Mouse (Mus musculus) neural tube, embryonic 12.5 days (tissue): ENCODE data around the gene Hist1h2bc. TPM values are rescaled to one million over a fixed set of nuclear protein-coding genes. Genes with fewer than 3 reads are reported as not detected.
A peak's percentile ranks its signal among the peaks of the same experiment; 100 is the strongest.
"Not testable (repeated sequence)": the region's sequence is repeated elsewhere in the genome, so short reads cannot be mapped to it uniquely, and the experiment has no call there.

Source experiments
- ATAC-seq: fragments of 200-750 bp; cut with Nextera tagmentation; 2 replicates; pipeline ENCODE4 v1.8.0; 2017; ENCODE audit warnings: low read depth, mild to moderate bottlenecking, moderate TSS enrichment, moderate library complexity; ENCODE audit not compliant: low FRiP score
- H3K27ac ChIP-seq: fragments of 300-500 bp; sonication (generic); 2 replicates; pipeline ENCODE4 v1.5.1; 2016
- H3K27me3 ChIP-seq: fragments of 300-500 bp; sonication (generic); replicated peaks from 2 replicates; pipeline ENCODE4 v1.6.1; 2016; ENCODE audit warnings: mild to moderate bottlenecking
- H3K36me3 ChIP-seq: fragments of 300-500 bp; sonication (generic); 2 replicates; pipeline ENCODE4 v1.6.1; 2016; ENCODE audit warnings: mild to moderate bottlenecking
- H3K4me1 ChIP-seq: fragments of 300-500 bp; sonication (generic); 2 replicates; pipeline ENCODE4 v1.6.1; 2016
- H3K4me2 ChIP-seq: fragments of 300-500 bp; sonication (generic); replicated peaks from 2 replicates; pipeline ENCODE4 v1.6.1; 2016; ENCODE audit warnings: mild to moderate bottlenecking
- H3K4me3 ChIP-seq: fragments of 300-500 bp; sonication (generic); 2 replicates; pipeline ENCODE4 v1.5.1; 2016
- H3K9ac ChIP-seq: fragments of 300-500 bp; sonication (generic); 2 replicates; pipeline ENCODE4 v1.6.1; 2016; ENCODE audit warnings: mild to moderate bottlenecking
- H3K9me3 ChIP-seq: fragments of 300-500 bp; sonication (generic); 2 replicates; pipeline ENCODE4 v1.6.1; 2016; ENCODE audit warnings: mild to moderate bottlenecking
- WGBS: fragments of 180-500 bp; shearing (Covaris S2); methylation state at CpG from one replicate; pipeline ENCODE4 v1.1.7; 2016; 5-methylcytosine and 5-hydroxymethylcytosine counted together
- polyA plus RNA-seq: library from polyadenylated mRNA; unstranded; fragments of >200 nt; fragmentation: Nextera tagmentation; extraction: Ambion mirVana; gene quantifications from 2 replicates; pipeline ENCODE4 v1.2.1, GENCODE M21; 2016

The Hist1h2bc gene
- polyA plus RNA-seq, result 28.0 and 29.4 TPM in 2 replicates

DNA sequence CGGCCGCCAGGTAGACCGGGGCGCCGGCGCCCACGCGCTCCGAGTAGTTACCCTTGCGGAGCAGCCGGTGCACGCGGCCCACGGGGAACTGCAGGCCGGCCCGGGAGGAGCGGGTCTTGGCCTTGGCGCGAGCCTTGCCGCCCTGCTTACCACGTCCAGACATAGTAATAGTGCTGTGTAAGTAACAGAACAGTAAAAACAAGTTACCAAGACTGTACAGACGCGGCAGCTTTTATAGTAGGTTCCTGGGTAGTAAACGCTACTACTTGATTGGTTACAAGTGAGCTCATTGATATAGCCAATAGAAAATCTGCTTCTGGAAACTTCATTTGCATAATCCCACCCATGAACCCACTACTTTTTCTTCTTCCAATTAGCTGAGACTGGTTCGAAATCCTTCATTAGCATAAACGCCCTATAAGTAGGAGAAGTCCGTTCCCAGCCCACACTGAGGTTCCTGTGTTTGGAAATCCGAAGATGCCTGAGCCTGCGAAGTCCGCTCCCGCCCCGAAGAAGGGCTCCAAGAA, at the start of gene Hist1h2bc, which contains the start of gene Hist1h2ac:
Hist1h2bc (plus strand) TSS at position 445 of the 527 bp plus-strand sequence.
Hist1h2ac (minus strand) TSS at position 194 of the 527 bp plus-strand sequence.
- peak within 1 kb of the TSS; percentile 92 for H3K27ac ChIP-seq
- ATAC-seq, result peak; percentile 97
- H3K9me3 ChIP-seq, result no peaks in the 10 kb centered on the region
- H3K4me1 ChIP-seq, result peaks cover 12% of the 10 kb centered on the region
- H3K27me3 ChIP-seq, result no peaks in the 10 kb centered on the region
- H3K4me3 ChIP-seq, result peak within 1 kb of the TSS; percentile 42
- WGBS, result under 1% methylated on average over 30 of the region's 32 CpGs
- no peaks in the 10 kb centered on the region for H3K36me3 ChIP-seq
- peak within 1 kb of the TSS; percentile 64 for H3K9ac ChIP-seq
- peak within 1 kb of the TSS; percentile 67 for H3K4me2 ChIP-seq

DNA sequence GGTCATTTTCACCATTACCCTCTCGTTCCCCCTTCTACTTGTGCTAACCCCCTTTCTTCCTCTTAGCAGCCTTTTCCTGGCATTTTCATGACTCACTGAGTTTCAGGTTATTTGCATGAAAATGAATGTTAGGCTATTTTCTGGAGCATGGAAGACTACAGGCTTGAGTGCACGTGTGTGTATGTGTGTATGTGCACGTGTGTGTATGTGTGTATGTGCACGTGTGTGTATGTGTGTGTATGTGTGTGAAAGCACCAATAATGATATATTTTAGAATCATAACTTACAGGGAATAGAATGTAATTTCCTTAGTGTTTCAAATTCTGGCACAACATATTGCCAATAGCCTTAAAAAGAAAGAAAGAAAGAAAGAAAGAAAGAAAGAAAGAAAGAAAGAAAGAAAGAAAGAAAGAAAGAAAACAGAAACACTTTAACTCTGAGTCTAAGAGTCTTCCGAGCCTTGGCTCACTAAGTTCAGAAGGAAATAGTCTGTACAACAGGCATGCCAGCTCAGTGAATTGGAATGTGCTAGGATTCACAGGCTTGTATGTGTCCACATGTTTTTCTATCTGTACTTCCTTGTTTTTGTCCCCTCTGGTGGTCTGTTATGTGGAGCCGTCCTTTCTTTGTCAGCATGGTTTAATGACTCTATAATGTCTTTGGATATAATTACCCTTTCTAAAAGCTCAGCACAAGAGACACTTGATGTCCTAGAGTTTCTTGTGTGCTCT, 24.2 kb upstream of the Hist1h2bc start:
- H3K36me3 ChIP-seq, result no peaks in the 10 kb centered on the region
- ATAC-seq, result no peak
- no peak overlapping the region for H3K9ac ChIP-seq
- no peaks in the 10 kb centered on the region for H3K27me3 ChIP-seq
- 75% methylated on average over 6 of the region's 6 CpGs for WGBS
- no peak overlapping the region for H3K4me3 ChIP-seq
- no peak overlapping the region for H3K4me2 ChIP-seq
- no peak overlapping the region for H3K27ac ChIP-seq
- no peaks in the 10 kb centered on the region for H3K4me1 ChIP-seq
- H3K9me3 ChIP-seq, result no peaks in the 10 kb centered on the region

DNA sequence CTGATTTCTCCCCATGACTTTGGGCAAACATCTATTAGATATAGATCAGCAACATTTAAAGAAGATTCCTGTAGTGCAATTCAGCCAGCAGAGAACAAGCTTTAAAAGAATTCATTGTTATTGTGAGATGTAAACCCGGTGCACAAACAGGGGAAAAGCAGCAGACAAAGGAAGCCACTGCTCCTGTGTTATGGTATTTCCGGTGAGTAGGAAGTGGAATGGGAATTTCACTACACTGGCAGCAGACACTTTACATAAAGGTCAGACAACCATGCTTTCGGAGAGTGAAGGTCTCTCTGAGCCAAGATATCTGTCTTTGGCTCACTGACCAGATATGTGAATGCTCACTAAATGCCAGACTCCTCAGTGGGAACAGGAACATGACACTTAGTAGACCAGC, 21.5 kb upstream of the Hist1h2bc start:
- Histone ChIP-seq H3K4me1 (no peaks in the 10 kb centered on the region), H3K9ac (no peak overlapping the region), H3K4me3 (no peak overlapping the region), H3K9me3 (no peaks in the 10 kb centered on the region), H3K36me3 (no peaks in the 10 kb centered on the region), H3K27me3 (no peaks in the 10 kb centered on the region), H3K27ac (no peak overlapping the region), H3K4me2 (no peak overlapping the region)
- no peak for ATAC-seq
- 86% methylated on average over 3 of the region's 3 CpGs for WGBS

DNA sequence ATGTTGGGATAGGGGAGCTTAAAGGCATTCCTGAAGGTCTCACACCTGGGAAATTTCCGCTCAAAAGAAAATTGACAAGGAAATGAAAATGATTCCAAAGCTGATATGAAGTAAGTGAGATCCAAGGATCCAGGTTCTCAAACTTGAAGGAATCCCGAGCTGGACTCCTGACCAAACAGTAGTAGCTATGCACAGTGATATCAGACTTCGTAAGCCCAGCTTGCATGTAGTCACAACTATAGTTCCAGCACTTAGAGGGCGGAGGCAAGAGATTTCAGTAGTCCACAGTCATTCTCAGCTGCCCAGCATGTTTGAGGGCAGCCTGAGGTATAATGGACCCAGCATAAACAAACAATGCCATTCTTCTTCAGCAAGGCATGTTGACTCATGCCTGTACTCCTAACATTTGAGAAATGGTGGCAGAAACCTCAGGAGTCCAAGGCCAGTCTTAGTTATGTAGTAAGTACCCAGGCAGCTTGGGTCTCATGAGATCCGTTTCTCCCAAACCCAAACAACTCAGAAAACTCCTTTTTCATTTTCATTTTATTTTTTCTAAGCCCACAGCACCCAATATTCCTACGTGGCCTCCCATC, 1.9 kb upstream of the Hist1h2bc start:
- Histone ChIP-seq H3K4me1 (peaks cover 12% of the 10 kb centered on the region), H3K9ac (no peak overlapping the region), H3K9me3 (no peaks in the 10 kb centered on the region), H3K27ac (no peak overlapping the region), H3K4me3 (no peak overlapping the region), H3K27me3 (no peaks in the 10 kb centered on the region), H3K4me2 (no peak overlapping the region), H3K36me3 (no peaks in the 10 kb centered on the region)
- 90% methylated on average over 6 of the region's 6 CpGs for WGBS
- ATAC-seq, result no peak

DNA sequence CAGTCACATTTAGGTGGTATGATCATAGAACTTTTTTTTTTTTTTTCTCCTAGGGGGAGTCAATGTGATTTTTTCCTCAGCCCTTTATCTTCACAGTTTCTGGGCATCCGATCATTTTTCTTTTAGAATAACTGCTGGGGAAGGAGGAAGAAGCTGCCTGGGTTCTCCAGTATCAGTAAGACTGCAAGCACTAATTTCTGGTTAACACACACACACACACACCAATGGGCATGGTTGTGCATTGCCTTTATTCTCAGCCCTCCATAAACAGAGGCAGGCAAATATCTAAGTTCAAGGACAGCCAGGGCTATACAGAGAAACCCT, 1.4 kb upstream of the Hist1h2bc start:
- no peak for ATAC-seq
- H3K36me3 ChIP-seq, result no peaks in the 10 kb centered on the region
- WGBS, result 63% methylated on average over 1 of the region's 1 CpGs
- H3K4me3 ChIP-seq, result no peak overlapping the region; the same call in 1 of the 2 replicates
- no peaks in the 10 kb centered on the region for H3K9me3 ChIP-seq
- 0 out of 2 replicates have a peak overlapping the region, but pooled peaks have one; percentile 23 for H3K9ac ChIP-seq
- peaks cover 12% of the 10 kb centered on the region for H3K4me1 ChIP-seq
- H3K27ac ChIP-seq, result no peak overlapping the region
- H3K4me2 ChIP-seq, result peak overlapping the region; percentile 67
- H3K27me3 ChIP-seq, result no peaks in the 10 kb centered on the region

DNA sequence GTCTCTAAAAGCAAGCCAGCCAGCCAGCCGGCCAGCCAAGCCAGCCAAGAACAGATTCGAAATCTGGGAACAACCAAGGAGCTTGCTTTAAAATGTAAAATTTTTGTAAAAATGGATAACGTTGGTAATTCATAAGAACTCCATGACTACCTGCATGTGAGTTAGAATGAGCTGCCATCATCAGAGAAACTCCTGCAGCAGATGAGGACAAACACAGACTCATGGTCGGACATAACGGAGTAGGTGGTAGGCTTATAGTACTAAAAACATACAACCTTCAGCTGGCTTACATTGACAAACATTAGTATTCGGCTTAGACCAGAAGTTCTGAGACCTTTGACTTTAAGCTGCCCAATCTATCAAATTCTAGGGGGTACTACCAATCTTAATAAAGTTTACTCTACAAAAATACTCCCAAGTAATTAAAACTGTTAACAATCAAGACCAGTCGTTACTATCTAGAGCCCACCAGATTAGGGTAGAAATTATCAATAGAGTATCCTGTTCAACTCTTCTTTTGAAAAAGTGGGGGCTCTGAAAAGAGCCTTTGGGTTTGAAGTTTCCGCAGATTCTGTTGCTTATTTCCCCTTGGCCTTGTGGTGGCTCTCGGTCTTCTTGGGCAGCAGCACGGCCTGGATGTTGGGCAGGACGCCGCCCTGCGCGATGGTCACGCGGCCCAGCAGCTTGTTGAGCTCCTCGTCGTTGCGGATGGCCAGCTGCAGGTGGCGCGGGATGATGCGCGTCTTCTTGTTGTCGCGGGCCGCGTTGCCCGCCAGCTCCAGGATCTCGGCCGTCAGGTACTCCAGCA, 848 bp upstream of the Hist1h2bc start:
- not testable (repeated sequence) for H3K36me3 ChIP-seq, H3K9me3 ChIP-seq, H3K27me3 ChIP-seq
- Histone ChIP-seq H3K4me1 (peaks cover 12% of the 10 kb centered on the region), H3K27ac (0 out of 2 replicates have a peak overlapping the region, but pooled peaks have one; percentile 67), H3K9ac (peak overlapping the region; percentile 52; the same call in 1 of the 2 replicates), H3K4me3 (peak overlapping the region; percentile 39), H3K4me2 (peak overlapping the region; percentile 67)
- ATAC-seq, result peak; percentile 60
- 12% methylated on average over 14 of the region's 30 CpGs for WGBS

DNA sequence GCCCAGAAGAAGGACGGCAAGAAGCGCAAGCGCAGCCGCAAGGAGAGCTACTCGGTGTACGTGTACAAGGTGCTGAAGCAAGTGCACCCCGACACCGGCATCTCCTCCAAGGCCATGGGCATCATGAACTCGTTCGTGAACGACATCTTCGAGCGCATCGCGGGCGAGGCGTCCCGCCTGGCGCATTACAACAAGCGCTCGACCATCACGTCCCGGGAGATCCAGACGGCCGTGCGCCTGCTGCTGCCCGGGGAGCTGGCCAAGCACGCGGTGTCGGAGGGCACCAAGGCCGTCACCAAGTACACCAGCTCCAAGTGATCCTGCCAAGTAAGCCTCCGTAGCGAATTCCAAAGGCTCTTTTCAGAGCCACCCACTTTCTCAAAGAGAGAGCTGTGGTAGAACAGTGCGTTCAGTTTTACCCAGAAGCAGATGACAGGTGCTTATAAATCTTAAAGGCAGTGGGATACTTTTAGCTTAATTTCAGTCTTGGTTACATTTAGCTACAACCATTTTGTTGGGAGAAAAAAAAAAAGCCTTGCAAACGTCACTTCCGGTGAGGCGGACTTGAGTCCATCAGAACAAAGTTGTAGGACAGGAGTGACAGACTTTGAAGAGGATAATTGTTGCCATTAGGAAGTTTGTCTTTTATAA, 421 bp downstream of the Hist1h2bc start:
- ATAC-seq, result peak; percentile 35
- Histone ChIP-seq H3K27ac (peak overlapping the region; percentile 92), H3K4me1 (peaks cover 12% of the 10 kb centered on the region), H3K9ac (peak overlapping the region; percentile 64), H3K4me3 (peak overlapping the region; percentile 42), H3K4me2 (peak overlapping the region; percentile 67)
- H3K36me3 ChIP-seq, H3K27me3 ChIP-seq, H3K9me3 ChIP-seq: not testable (repeated sequence)
- WGBS, result under 1% methylated on average over 22 of the region's 37 CpGs

DNA sequence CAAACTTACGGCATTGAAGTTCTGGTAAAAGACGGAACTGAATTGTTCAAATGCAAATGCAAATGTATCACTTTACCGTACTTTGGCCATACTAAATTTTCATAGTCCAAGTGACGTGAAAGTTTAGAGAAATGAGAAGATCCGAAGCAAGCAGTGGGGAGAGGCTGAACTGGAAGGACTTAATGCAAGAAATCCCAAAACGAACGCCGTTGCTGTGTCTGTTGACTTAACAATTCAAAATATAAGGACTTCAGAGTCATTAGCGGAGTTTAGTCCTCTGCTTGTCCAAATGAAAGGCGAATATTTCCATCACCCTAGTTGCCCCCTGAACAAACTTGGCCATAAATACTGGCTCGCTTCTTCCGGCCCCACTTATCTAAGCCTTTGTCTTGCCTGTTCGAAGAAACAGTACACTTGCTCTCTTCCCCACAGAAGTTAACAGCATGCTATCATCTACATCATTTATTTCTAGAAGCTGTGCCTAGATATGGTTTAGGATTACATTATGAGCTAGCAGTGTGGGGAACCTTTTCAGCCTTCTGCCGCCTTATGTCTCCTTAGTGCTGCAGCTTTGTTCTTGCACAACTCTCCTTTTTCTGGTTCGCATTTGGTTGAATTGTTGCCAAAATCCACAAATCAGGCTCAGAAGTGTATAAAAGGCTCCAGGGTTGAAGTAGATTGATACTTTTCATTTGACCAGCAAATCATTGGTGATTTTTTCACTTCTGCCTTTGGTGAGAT, 1.3 kb downstream of the Hist1h2bc start:
- H3K9me3 ChIP-seq, result no peaks in the 10 kb centered on the region
- WGBS, result 10% methylated on average over 15 of the region's 15 CpGs
- H3K27ac ChIP-seq, result peak overlapping the region; percentile 74
- ATAC-seq, result no peak
- H3K4me3 ChIP-seq, result peak overlapping the region; percentile 42
- peak overlapping the region; percentile 67 for H3K4me2 ChIP-seq
- no peaks in the 10 kb centered on the region for H3K27me3 ChIP-seq
- H3K4me1 ChIP-seq, result peaks cover 12% of the 10 kb centered on the region
- H3K9ac ChIP-seq, result peak overlapping the region; percentile 64
- H3K36me3 ChIP-seq, result no peaks in the 10 kb centered on the region

DNA sequence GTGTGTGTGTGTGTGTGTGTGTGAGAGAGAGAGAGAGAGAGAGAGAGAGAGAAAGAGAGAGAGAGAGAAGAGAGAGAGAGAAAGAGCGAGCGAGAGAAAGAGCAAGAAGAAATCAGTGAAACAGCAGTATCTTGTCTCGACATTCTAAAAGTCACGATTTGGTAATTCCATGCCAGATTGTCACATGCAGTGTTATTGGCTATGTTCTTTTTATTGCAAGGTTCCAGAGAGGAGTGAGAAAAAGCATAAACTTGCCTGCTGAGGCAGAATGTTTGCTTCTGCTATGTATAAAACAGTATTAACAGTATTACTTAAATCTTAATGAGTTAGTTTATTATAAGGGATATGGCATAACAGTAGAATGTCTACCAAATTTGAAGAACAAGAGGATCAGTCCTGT, 2.0 kb downstream of the Hist1h2bc start:
- no peak for ATAC-seq
- Histone ChIP-seq H3K9me3 (no peaks in the 10 kb centered on the region), H3K27me3 (no peaks in the 10 kb centered on the region), H3K4me1 (peaks cover 12% of the 10 kb centered on the region), H3K4me2 (peak overlapping the region; percentile 67), H3K27ac (0 out of 2 replicates have a peak overlapping the region, but pooled peaks have one; percentile 74), H3K36me3 (no peaks in the 10 kb centered on the region), H3K4me3 (peak overlapping the region; percentile 15; the same call in 1 of the 2 replicates), H3K9ac (peak overlapping the region; percentile 64)
- WGBS, result 48% methylated on average over 4 of the region's 4 CpGs

DNA sequence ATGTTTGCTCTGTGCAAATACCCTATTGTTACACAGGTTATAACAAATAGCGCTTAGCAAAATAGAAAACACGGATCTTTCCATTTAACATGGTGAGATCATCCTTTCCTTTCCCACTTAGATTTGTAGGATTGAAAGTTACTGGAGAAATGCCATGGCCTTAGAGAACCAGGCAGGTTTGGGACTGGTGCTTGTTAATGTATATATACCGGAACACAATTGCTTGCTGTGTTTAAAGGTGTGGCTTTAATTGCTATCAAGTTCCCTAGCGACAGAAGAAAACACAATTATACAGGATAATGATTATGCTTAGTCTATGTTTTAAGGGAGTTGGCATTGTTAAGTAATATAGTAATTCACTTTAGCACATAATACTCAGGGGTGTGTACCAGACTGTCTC, 3.2 kb downstream of the Hist1h2bc start:
- Histone ChIP-seq H3K9me3 (no peaks in the 10 kb centered on the region), H3K4me2 (no peak overlapping the region), H3K36me3 (no peaks in the 10 kb centered on the region), H3K27me3 (no peaks in the 10 kb centered on the region), H3K4me3 (no peak overlapping the region), H3K9ac (no peak overlapping the region), H3K4me1 (peaks cover 12% of the 10 kb centered on the region), H3K27ac (no peak overlapping the region)
- WGBS, result 87% methylated on average over 4 of the region's 4 CpGs
- no peak for ATAC-seq

DNA sequence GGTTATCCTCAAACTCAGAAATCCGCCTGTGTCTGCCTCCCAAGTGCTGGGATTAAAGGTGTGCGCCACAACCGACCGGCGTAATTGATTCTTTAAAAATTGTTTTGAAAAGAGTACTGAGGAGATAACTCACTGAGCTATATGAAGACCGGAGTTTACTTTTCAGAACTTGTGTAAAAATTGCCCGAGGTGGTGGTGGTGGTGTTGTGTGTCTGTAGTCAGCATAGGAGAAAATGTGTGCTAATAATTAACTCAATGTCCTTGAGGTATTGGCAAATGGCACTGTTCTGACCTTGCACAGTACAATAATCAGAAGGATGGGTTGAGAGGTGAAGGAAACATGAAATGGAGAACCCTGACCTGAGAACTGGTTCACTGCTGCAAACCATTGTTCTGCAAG, 3.9 kb downstream of the Hist1h2bc start:
- no peak overlapping the region for H3K4me2 ChIP-seq
- H3K9me3 ChIP-seq, result no peaks in the 10 kb centered on the region
- ATAC-seq, result no peak
- H3K27ac ChIP-seq, result no peak overlapping the region
- H3K36me3 ChIP-seq, result no peaks in the 10 kb centered on the region
- no peaks in the 10 kb centered on the region for H3K27me3 ChIP-seq
- peaks cover 8% of the 10 kb centered on the region for H3K4me1 ChIP-seq
- H3K9ac ChIP-seq, result no peak overlapping the region
- 94% methylated on average over 7 of the region's 7 CpGs for WGBS
- no peak overlapping the region for H3K4me3 ChIP-seq
